Comparison of ENCODE assay signal across 8 mouse cellular contexts in genomic region chr12:31500196-31500595, GRCm38 (mm10). TPM values are rescaled to one million over a fixed set of nuclear protein-coding genes. Genes with fewer than 3 reads are reported as not detected.
DNase-seq lines count a peak whose midpoint lies in the region; ATAC-seq and TF ChIP-seq lines count a peak whose summit lies in the region.

No protein-coding gene starts in this region.

- H3K27me3 ChIP-seq in testis, adult 2 months (ENCODE audit: control insufficient read depth, insufficient read depth, low read length) = no peaks in the 10 kb centered on the region
- no peaks in the 10 kb centered on the region for H3K27me3 ChIP-seq in liver, embryonic 11.5 days (replicated peaks; ENCODE audit: control insufficient read depth, insufficient read depth, low read length)
- no peaks in the 10 kb centered on the region for H3K27me3 ChIP-seq in stomach, embryonic 14.5 days (ENCODE audit: control insufficient read depth, insufficient read depth, low read length)

- peaks cover 4% of the 10 kb centered on the region; the same call in 1 of the 2 replicates for H3K4me1 ChIP-seq in testis, adult 2 months (ENCODE audit: control insufficient read depth, insufficient read depth, low read length)
- peaks cover 10% of the 10 kb centered on the region for H3K4me1 ChIP-seq in liver, embryonic 11.5 days (replicated peaks; ENCODE audit: control insufficient read depth, insufficient read depth, low read length)
- H3K4me1 ChIP-seq in stomach, embryonic 14.5 days (ENCODE audit: control insufficient read depth, insufficient read depth, low read length) = peaks cover 9% of the 10 kb centered on the region; the same call in 1 of the 2 replicates

- H3K4me2 ChIP-seq in liver, embryonic 11.5 days = peak overlapping the region; percentile 92
- peak overlapping the region; percentile 65 for H3K4me2 ChIP-seq in stomach, embryonic 14.5 days (replicated peaks; ENCODE audit: low read depth, low read length)

- DNase-seq in gastrocnemius, adult 2 months = no peak
- no peak for DNase-seq in gastrocnemius, postnatal 36 days
- DNase-seq in testis, postnatal 10 days (ENCODE audit: low spot score) = no peak
- DNase-seq in liver, embryonic 11.5 days (ENCODE audit: low spot score) = no peak
- no peak for DNase-seq in gastrocnemius, postnatal 25 days
- DNase-seq in left cerebral cortex, adult 9 months (ENCODE audit: low spot score in 2 of 2) = no peak

- H3K4me3 ChIP-seq in gastrocnemius, adult 2 months = peak overlapping the region; percentile 84
- H3K4me3 ChIP-seq in testis, adult 2 months (ENCODE audit: control insufficient read depth, low read depth, low read length) = peak overlapping the region; percentile 95
- H3K4me3 ChIP-seq in liver, embryonic 11.5 days (ENCODE audit: low read depth, low read length) = peak overlapping the region; percentile 97
- H3K4me3 ChIP-seq in stomach, embryonic 14.5 days (ENCODE audit: low read depth, low read length) = peak overlapping the region; percentile 91

- H3K27ac ChIP-seq in gastrocnemius, adult 2 months = peak overlapping the region; percentile 98
- H3K27ac ChIP-seq in testis, adult 2 months (ENCODE audit: control insufficient read depth, insufficient read depth, low read depth, low read length) = peak overlapping the region; percentile 97
- H3K27ac ChIP-seq in liver, embryonic 11.5 days (ENCODE audit: low read depth, low read length) = peak overlapping the region; percentile 85
- peak overlapping the region; percentile 70; the same call in 1 of the 2 replicates for H3K27ac ChIP-seq in stomach, embryonic 14.5 days (ENCODE audit: low read length)

- no peak for TF ChIP-seq CTCF in gastrocnemius, adult 2 months (IDR thresholded peaks at IDR 0.05)
- TF ChIP-seq CTCF in testis, adult 2 months (IDR thresholded peaks at IDR 0.05; ENCODE audit: control insufficient read depth, insufficient read depth, insufficient replicate concordance, low read depth, low read length) = no peak

- ATAC-seq in liver, embryonic 11.5 days (replicated peaks; ENCODE audit: low FRiP score) = no peak; the same call in 1 of the 2 replicates
- no peak for ATAC-seq in stomach, embryonic 14.5 days (ENCODE audit: insufficient number of reproducible peaks, insufficient read depth, low FRiP score, low read depth)

- WGBS in liver, embryonic 11.5 days = 9% methylated on average over 12 of the region's 12 CpGs
- 5% methylated on average over 12 of the region's 12 CpGs for WGBS in stomach, embryonic 14.5 days

- peaks cover 2% of the 10 kb centered on the region for H3K36me3 ChIP-seq in testis, adult 2 months (ENCODE audit: control insufficient read depth, insufficient read depth, low read length)
- no peaks in the 10 kb centered on the region for H3K36me3 ChIP-seq in liver, embryonic 11.5 days (ENCODE audit: control insufficient read depth, insufficient read depth, low read length)
- H3K36me3 ChIP-seq in stomach, embryonic 14.5 days (ENCODE audit: control insufficient read depth, insufficient read depth, low read length) = no peaks in the 10 kb centered on the region; the same call in 1 of the 2 replicates

- no peaks in the 10 kb centered on the region for H3K9me3 ChIP-seq in liver, embryonic 11.5 days (ENCODE audit: control insufficient read depth, low read length)
- no peaks in the 10 kb centered on the region for H3K9me3 ChIP-seq in stomach, embryonic 14.5 days (ENCODE audit: control insufficient read depth, low read depth, low read length)

- TF ChIP-seq POLR2A in testis, adult 2 months (IDR thresholded peaks at IDR 0.05; ENCODE audit: control insufficient read depth, low read depth, low read length) = no peak

- H3K9ac ChIP-seq in liver, embryonic 11.5 days (ENCODE audit: low read depth, low read length) = peak overlapping the region; percentile 90
- peak overlapping the region; percentile 78 for H3K9ac ChIP-seq in stomach, embryonic 14.5 days (replicated peaks; ENCODE audit: low read depth, low read length)

- intact Hi-C loops in gastrocnemius, adult 2 months (cut with DNase I) = loop anchor here (5.0 kb wide), 1 partner anchor 447 kb away; no protein-coding TSS in a partner anchor
- intact Hi-C loops in gastrocnemius, postnatal 36 days (cut with DNase I) = loop anchor here (10.0 kb wide), 1 partner anchor 135 kb away; the partner anchor contains the start of gene Bcap29

RNA-seq across cellular contexts. Expression of gene Cbll1, which starts 0.8 kb away (rescaled TPM):
- total RNA-seq in gastrocnemius, adult 2 months (2021) = 10 to 100 TPM; 12.0 to 12.3 TPM
- total RNA-seq in gastrocnemius, postnatal 36 days (2021) = 10 to 100 TPM in 1 of 2 experiments, 1 to 10 TPM in 1; 7.5 to 10.6 TPM
- 17.6 and 19.2 TPM in 2 replicates for polyA plus RNA-seq in testis, adult 2 months (2012; rRNA removed)
- polyA plus RNA-seq in liver, embryonic 11.5 days (2014; fragmentation: Nextera tagmentation; extraction: Ambion mirVana) = 18.1 and 21.0 TPM in 2 replicates
- 18.8 and 22.1 TPM in 2 replicates for polyA plus RNA-seq in stomach, embryonic 14.5 days (2014; fragmentation: Nextera tagmentation; extraction: Ambion mirVana)
- total RNA-seq in gastrocnemius, postnatal 25 days (2021) = 1 to 10 TPM; 8.0 to 9.4 TPM

RNA-seq across cellular contexts. Expression of gene Slc26a4, which starts 59.6 kb away (rescaled TPM):
- not detected for total RNA-seq in gastrocnemius, adult 2 months (2021)
- total RNA-seq in gastrocnemius, postnatal 36 days (2021) = not detected
- polyA plus RNA-seq in testis, adult 2 months (2012; rRNA removed) = 0.10 and 0.12 TPM in 2 replicates
- polyA plus RNA-seq in liver, embryonic 11.5 days (2014; fragmentation: Nextera tagmentation; extraction: Ambion mirVana) = 0.08 TPM in 1 of 2 replicates, not detected in the other
- polyA plus RNA-seq in stomach, embryonic 14.5 days (2014; fragmentation: Nextera tagmentation; extraction: Ambion mirVana) = 0.52 and 0.53 TPM in 2 replicates
- not detected for total RNA-seq in gastrocnemius, postnatal 25 days (2021)
